Comparison of ENCODE assay signal across 8 mouse cellular contexts in genomic region chr8:107293641-107294628, GRCm38 (mm10). TPM values are rescaled to one million over a fixed set of nuclear protein-coding genes. Genes with fewer than 3 reads are reported as not detected.
DNase-seq lines count a peak whose midpoint lies in the region; ATAC-seq and TF ChIP-seq lines count a peak whose summit lies in the region.

No protein-coding gene starts in this region.

- DNase-seq in Patski (ENCODE audit: low read depth, low spot score): no peak
- peak; percentile 75 for DNase-seq in cerebellum, adult 9-11 months
- peak; percentile 15 to 39 for DNase-seq in frontal cortex, postnatal 10 days (ENCODE audit: low spot score in 2 of 2)
- DNase-seq in layer of hippocampus, postnatal 25 days (ENCODE audit: extremely low spot score in 1 of 2, low spot score in 1 of 2): peak; percentile 22 to 33
- DNase-seq in lung, postnatal 14 days: peak; percentile 62
- peak; percentile 52 to 57 for DNase-seq in right cerebral cortex, postnatal 10 days (ENCODE audit: low spot score in 2 of 2)
- DNase-seq in yolk sac, embryonic 10.5 days (ENCODE audit: low spot score): peak; percentile 57

- TF ChIP-seq CTCF in Patski (IDR thresholded peaks at IDR 0.05): no peak

- H3K4me3 ChIP-seq in hindbrain, embryonic 13.5 days: peak overlapping the region; percentile 96

- peak overlapping the region; percentile 57 for H3K4me2 ChIP-seq in hindbrain, embryonic 13.5 days

- peak; percentile 48 for ATAC-seq in Patski
- peak; percentile 66 for ATAC-seq in hindbrain, embryonic 13.5 days (ENCODE audit: low FRiP score)

- no peaks in the 10 kb centered on the region for H3K9me3 ChIP-seq in hindbrain, embryonic 13.5 days

- H3K4me1 ChIP-seq in hindbrain, embryonic 13.5 days (replicated peaks): peaks cover 26% of the 10 kb centered on the region

- H3K9ac ChIP-seq in hindbrain, embryonic 13.5 days: peak overlapping the region; percentile 97

- POLR2A ChIA-PET in Patski (lab: Charles Lee): interaction anchor here (0.6 to 2.3 kb wide), 12 partner anchors 13 to 178 kb away, joined by 3 to 14 read pairs (median 4); no protein-coding TSS in a partner anchor

- in situ Hi-C loops in Patski (cut with MboI; ENCODE audit: low pct_unique_long_range_greater_than_20kb): loop anchor here (5.0 kb wide), 1 partner anchor 37 kb away; no protein-coding TSS in a partner anchor

- no peaks in the 10 kb centered on the region for H3K36me3 ChIP-seq in hindbrain, embryonic 13.5 days

- H3K27ac ChIP-seq in hindbrain, embryonic 13.5 days: peak overlapping the region; percentile 98

- 0% methylated on average over 55 of the region's 98 CpGs for WGBS in hindbrain, embryonic 13.5 days

- no peaks in the 10 kb centered on the region for H3K27me3 ChIP-seq in Patski
- no peaks in the 10 kb centered on the region for H3K27me3 ChIP-seq in hindbrain, embryonic 13.5 days

- CTCF ChIA-PET in Patski (lab: Charles Lee): interaction anchor here (1.2 kb wide), 1 partner anchor 41 kb away, joined by 3 read pairs; no protein-coding TSS in a partner anchor

RNA-seq across cellular contexts. Expression of gene Nfat5, which starts 0.7 kb away (rescaled TPM):
- 113 TPM for polyA plus RNA-seq in Patski (2021)
- polyA plus RNA-seq in hindbrain, embryonic 13.5 days (2015; fragmentation: Nextera tagmentation; extraction: Ambion mirVana): 14.0 and 14.5 TPM in 2 replicates
- 10 to 100 TPM; 47.8 to 67.4 TPM for total RNA-seq in layer of hippocampus, postnatal 25 days (2021)
